Mouse (Mus musculus) gastrocnemius, adult 8-10 months (tissue): Measurements from ENCODE around the gene Eps15. TPM values are rescaled to one million over a fixed set of nuclear protein-coding genes. Genes with fewer than 3 reads are reported as not detected.
A peak's percentile ranks its signal among the peaks of the same experiment; 100 is the strongest.

ENCODE experiments used
- DNase-seq, 2 experiments: peaks; one replicate each; pipeline ENCODE4 v3.0.0; 2022; ENCODE audit warnings: low spot score in 2 of 2
- total RNA-seq, 4 experiments: library from RNA; stranded (reverse); gene quantifications; 2 replicates each; pipeline ENCODE4 v1.2.4; 2022

Eps15 gene
- total RNA-seq, 4 experiments from 2014 or later = 80.2 to 94.6 (median 83.7) TPM

GRCm38 (mm10) chr4:109430250-109430649, 150.2 kb downstream of the Eps15 start:
- DNase-seq = no peak

GRCm38 (mm10) chr4:109430854-109431253, 150.8 kb downstream of the Eps15 start:
- no peak for DNase-seq

GRCm38 (mm10) chr4:109432668-109433375, 152.8 kb downstream of the Eps15 start:
- DNase-seq = no peak

GRCm38 (mm10) chr4:109433641-109434040, 153.6 kb downstream of the Eps15 start:
- peak in 1 of 2 experiments; percentile 46 for DNase-seq

- no peak for DNase-seq
These were observed 154.2 kb downstream of the Eps15 start for GRCm38 (mm10) chr4:109434256-109434655.

Other genes starting within 250 kb of the Eps15 start
- gene Osbpl9, start 78.0 kb upstream of the Eps15 start, total RNA-seq = 100 to 1,000 TPM in 1 of 4 experiments, 10 to 100 TPM in 3; 95.4 to 108 (median 97.7) TPM
- gene Calr4, start 45.8 kb upstream of the Eps15 start, total RNA-seq = not detected
- under 1 TPM in 2 of 4 experiments, not detected in 2; 0.11 to 0.16 TPM for gene Ttc39a, start 126.4 kb downstream of the Eps15 start, total RNA-seq
- 100 to 1,000 TPM; 110 to 167 (median 131) TPM for gene Rnf11, start 204.5 kb downstream of the Eps15 start, total RNA-seq